Mouse (Mus musculus) forebrain, embryonic 13.5 days (tissue): ENCODE data around the gene Tmem160. TPM values are rescaled to one million over a fixed set of nuclear protein-coding genes. Genes with fewer than 3 reads are reported as not detected.

Source experiments
- ATAC-seq: fragments of 200-750 bp; cut with Nextera tagmentation; 2 replicates; pipeline ENCODE4 v1.8.0; 2017
- H3K27ac ChIP-seq: fragments of 300-500 bp; sonication (generic); 2 replicates; pipeline ENCODE4 v1.5.1; 2015; ENCODE audit warnings: inconsistent platforms, mild to moderate bottlenecking, moderate library complexity
- H3K27me3 ChIP-seq: fragments of 300-500 bp; sonication (generic); 2 replicates; pipeline ENCODE4 v1.6.1; 2015; ENCODE audit warnings: mild to moderate bottlenecking, inconsistent platforms
- H3K36me3 ChIP-seq: fragments of 300-500 bp; sonication (generic); 2 replicates; pipeline ENCODE4 v1.6.1; 2015; ENCODE audit warnings: mild to moderate bottlenecking, inconsistent platforms; ENCODE audit not compliant: poor library complexity, severe bottlenecking
- H3K4me1 ChIP-seq: fragments of 300-500 bp; sonication (generic); 2 replicates; pipeline ENCODE4 v1.6.1; 2015; ENCODE audit warnings: inconsistent platforms
- H3K4me2 ChIP-seq: fragments of 300-500 bp; sonication (generic); 2 replicates; pipeline ENCODE4 v1.6.1; 2015; ENCODE audit warnings: inconsistent platforms, mild to moderate bottlenecking, moderate library complexity
- H3K4me3 ChIP-seq: fragments of 300-500 bp; sonication (generic); 2 replicates; pipeline ENCODE4 v1.5.1; 2015; ENCODE audit warnings: mild to moderate bottlenecking, inconsistent platforms
- H3K9ac ChIP-seq: fragments of 300-500 bp; sonication (generic); 2 replicates; pipeline ENCODE4 v1.6.1; 2015; ENCODE audit warnings: mild to moderate bottlenecking, inconsistent platforms
- H3K9me3 ChIP-seq: fragments of 300-500 bp; sonication (generic); replicated peaks from 2 replicates; pipeline ENCODE4 v1.6.1; 2016; ENCODE audit warnings: inconsistent platforms
- WGBS: fragments of 180-500 bp; shearing (Covaris S2); methylation state at CpG from one replicate; pipeline ENCODE4 v1.1.7; 2015; 5-methylcytosine and 5-hydroxymethylcytosine counted together
- polyA plus RNA-seq: library from polyadenylated mRNA; unstranded; fragments of >200 nt; fragmentation: Nextera tagmentation; extraction: Ambion mirVana; gene quantifications from 2 replicates; pipeline ENCODE4 v1.2.1, GENCODE M21; 2015

Gene Tmem160
- polyA plus RNA-seq, 1 experiment from 2014 or later: 56.4 TPM

GRCm38 (mm10) chr7:16472116-16472709 lies 19.6 kb downstream of the Tmem160 start:
- WGBS: 1% methylated on average over 17 of the region's 17 CpGs
- H3K27me3 ChIP-seq: peaks cover 88% of the 10 kb centered on the region
- H3K4me2 ChIP-seq: peak overlapping the region; percentile 40
- H3K4me1 ChIP-seq: peaks cover 43% of the 10 kb centered on the region
- no peaks in the 10 kb centered on the region for H3K9me3 ChIP-seq
- ATAC-seq: peak; percentile 65
- no peaks in the 10 kb centered on the region for H3K36me3 ChIP-seq
- no peak overlapping the region for H3K9ac ChIP-seq
- H3K4me3 ChIP-seq: 0 out of 2 replicates have a peak overlapping the region, but pooled peaks have one; percentile 6
- H3K27ac ChIP-seq: no peak overlapping the region; the same call in 1 of the 2 replicates

- Histone ChIP-seq H3K4me1 (peaks cover 28% of the 10 kb centered on the region), H3K27me3 (peaks cover 85% of the 10 kb centered on the region), H3K9ac (no peak overlapping the region), H3K27ac (no peak overlapping the region), H3K9me3 (no peaks in the 10 kb centered on the region), H3K36me3 (no peaks in the 10 kb centered on the region), H3K4me3 (no peak overlapping the region), H3K4me2 (no peak overlapping the region; the same call in 1 of the 2 replicates)
- 54% methylated on average over 8 of the region's 8 CpGs for WGBS
- no peak for ATAC-seq
These were observed 21.3 kb downstream of the Tmem160 start for GRCm38 (mm10) chr7:16473847-16474246.

GRCm38 (mm10) chr7:16474445-16474844 lies 21.9 kb downstream of the Tmem160 start:
- H3K27ac ChIP-seq: no peak overlapping the region
- H3K27me3 ChIP-seq: peaks cover 79% of the 10 kb centered on the region
- no peak overlapping the region for H3K9ac ChIP-seq
- H3K4me3 ChIP-seq: 0 out of 2 replicates have a peak overlapping the region, but pooled peaks have one; percentile 14
- H3K4me1 ChIP-seq: peaks cover 28% of the 10 kb centered on the region
- 5% methylated on average over 33 of the region's 33 CpGs for WGBS
- ATAC-seq: no peak
- peak overlapping the region; percentile 38; the same call in 1 of the 2 replicates for H3K4me2 ChIP-seq
- H3K9me3 ChIP-seq: no peaks in the 10 kb centered on the region
- no peaks in the 10 kb centered on the region for H3K36me3 ChIP-seq

- peak overlapping the region; percentile 35 for H3K4me3 ChIP-seq
- H3K9ac ChIP-seq: no peak overlapping the region; the same call in 1 of the 2 replicates
- 7% methylated on average over 23 of the region's 23 CpGs for WGBS
- no peak for ATAC-seq
- H3K4me2 ChIP-seq: peak overlapping the region; percentile 58
- H3K27ac ChIP-seq: no peak overlapping the region
- no peaks in the 10 kb centered on the region for H3K9me3 ChIP-seq
- peaks cover 28% of the 10 kb centered on the region for H3K4me1 ChIP-seq
- H3K36me3 ChIP-seq: no peaks in the 10 kb centered on the region
- H3K27me3 ChIP-seq: peaks cover 75% of the 10 kb centered on the region
These were observed 22.7 kb downstream of the Tmem160 start for GRCm38 (mm10) chr7:16475321-16475720.

- ATAC-seq: no peak
- Histone ChIP-seq H3K4me1 (peaks cover 28% of the 10 kb centered on the region), H3K4me3 (peak overlapping the region; percentile 35), H3K27me3 (peaks cover 72% of the 10 kb centered on the region), H3K4me2 (peak overlapping the region; percentile 58), H3K9me3 (no peaks in the 10 kb centered on the region), H3K9ac (peak overlapping the region; percentile 43; the same call in 1 of the 2 replicates), H3K36me3 (no peaks in the 10 kb centered on the region), H3K27ac (no peak overlapping the region)
- WGBS: 1% methylated on average over 59 of the region's 59 CpGs
These were observed 23.4 kb downstream of the Tmem160 start for GRCm38 (mm10) chr7:16475764-16476599.

GRCm38 (mm10) chr7:16476600-16476989 lies 24.0 kb downstream of the Tmem160 start:
- H3K4me2 ChIP-seq: peak overlapping the region; percentile 58
- no peaks in the 10 kb centered on the region for H3K9me3 ChIP-seq
- 1% methylated on average over 33 of the region's 34 CpGs for WGBS
- H3K36me3 ChIP-seq: no peaks in the 10 kb centered on the region
- H3K4me1 ChIP-seq: peaks cover 28% of the 10 kb centered on the region
- H3K9ac ChIP-seq: 0 out of 2 replicates have a peak overlapping the region, but pooled peaks have one; percentile 43
- peaks cover 66% of the 10 kb centered on the region for H3K27me3 ChIP-seq
- H3K4me3 ChIP-seq: peak overlapping the region; percentile 35
- ATAC-seq: no peak
- no peak overlapping the region for H3K27ac ChIP-seq

GRCm38 (mm10) chr7:16477628-16478027 lies 25.0 kb downstream of the Tmem160 start, which contains the start of gene Npas1:
Gene Npas1 (minus strand): TSS chr7:16477728.
- Histone ChIP-seq H3K4me2 (peak within 1 kb of the TSS; percentile 58), H3K4me1 (peaks cover 21% of the 10 kb centered on the region), H3K4me3 (peak within 1 kb of the TSS; percentile 35), H3K27me3 (peaks cover 61% of the 10 kb centered on the region), H3K9me3 (no peaks in the 10 kb centered on the region), H3K36me3 (no peaks in the 10 kb centered on the region), H3K27ac (no peak within 1 kb of the TSS), H3K9ac (0 out of 2 replicates have a peak within 1 kb of the TSS, but pooled peaks have one; percentile 43)
- 92% methylated on average over 8 of the region's 8 CpGs for WGBS
- no peak for ATAC-seq

- H3K4me3 ChIP-seq: no peak overlapping the region
- H3K27ac ChIP-seq: no peak overlapping the region
- no peak overlapping the region for H3K4me2 ChIP-seq
- H3K9ac ChIP-seq: no peak overlapping the region
- no peaks in the 10 kb centered on the region for H3K9me3 ChIP-seq
- no peaks in the 10 kb centered on the region for H3K4me1 ChIP-seq
- no peak for ATAC-seq
- H3K27me3 ChIP-seq: 0 out of 2 replicates have a peak, but pooled peaks cover 4% of the 10 kb centered on the region
- 0 out of 2 replicates have a peak, but pooled peaks cover 2% of the 10 kb centered on the region for H3K36me3 ChIP-seq
These were observed 36.2 kb downstream of the Tmem160 start for GRCm38 (mm10) chr7:16488816-16489215.

DNA sequence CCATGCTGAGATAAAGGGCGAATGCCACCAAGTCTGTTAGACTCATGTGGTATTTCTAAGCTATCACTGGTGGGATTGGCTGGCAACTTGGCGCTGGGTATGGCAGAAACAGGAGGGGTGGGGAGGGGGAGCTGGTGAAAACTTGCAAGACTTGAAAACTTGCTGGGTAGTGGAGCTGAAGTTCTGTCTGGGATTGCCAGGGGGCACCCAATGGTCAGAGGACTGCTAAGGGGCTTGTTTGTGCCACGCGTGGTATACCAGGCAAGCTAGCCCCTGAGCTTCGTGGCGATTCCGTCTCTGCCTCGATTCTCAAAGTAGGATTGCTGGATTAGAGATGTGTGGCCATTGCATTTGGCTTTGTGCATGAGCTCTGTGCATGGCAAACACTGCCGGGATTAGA lies 37.4 kb downstream of the Tmem160 start:
- no peaks in the 10 kb centered on the region for H3K9me3 ChIP-seq
- 0 out of 2 replicates have a peak, but pooled peaks cover under 1% of the 10 kb centered on the region for H3K27me3 ChIP-seq
- no peak overlapping the region for H3K4me3 ChIP-seq
- 92% methylated on average over 9 of the region's 9 CpGs for WGBS
- peaks cover 6% of the 10 kb centered on the region; the same call in 1 of the 2 replicates for H3K36me3 ChIP-seq
- ATAC-seq: no peak
- H3K4me2 ChIP-seq: no peak overlapping the region
- H3K27ac ChIP-seq: no peak overlapping the region
- H3K4me1 ChIP-seq: no peaks in the 10 kb centered on the region
- H3K9ac ChIP-seq: no peak overlapping the region

- Histone ChIP-seq H3K4me1 (no peaks in the 10 kb centered on the region), H3K4me2 (no peak overlapping the region), H3K27me3 (no peaks in the 10 kb centered on the region), H3K4me3 (no peak overlapping the region), H3K36me3 (peaks cover 24% of the 10 kb centered on the region), H3K27ac (no peak overlapping the region), H3K9me3 (no peaks in the 10 kb centered on the region), H3K9ac (no peak overlapping the region)
- WGBS: 33% methylated on average over 3 of the region's 3 CpGs
- peak; percentile 67 for ATAC-seq
These were observed 39.2 kb downstream of the Tmem160 start for GRCm38 (mm10) chr7:16491759-16492158.

DNA sequence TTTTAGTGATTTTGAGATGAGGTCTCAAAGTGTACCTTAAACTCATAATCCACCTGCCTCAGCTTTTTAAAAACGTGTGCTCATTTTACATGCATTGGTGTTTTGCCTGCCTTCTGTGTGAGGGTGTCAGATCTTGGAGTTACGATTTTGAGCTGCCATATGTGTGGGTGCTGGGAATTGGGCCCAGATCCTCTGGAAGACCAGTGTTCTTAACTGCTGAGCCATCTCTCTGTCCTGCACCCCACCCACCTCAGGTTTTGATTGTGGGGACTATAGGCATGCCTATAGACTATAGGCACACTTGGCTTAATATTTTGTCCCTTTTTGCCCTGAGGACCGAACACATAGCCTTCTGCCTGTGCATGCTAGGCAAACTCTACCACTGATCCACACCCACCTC lies 39.6 kb downstream of the Tmem160 start:
- H3K27ac ChIP-seq: no peak overlapping the region
- H3K9ac ChIP-seq: no peak overlapping the region
- WGBS: 65% methylated on average over 3 of the region's 3 CpGs
- no peaks in the 10 kb centered on the region for H3K27me3 ChIP-seq
- no peaks in the 10 kb centered on the region for H3K4me1 ChIP-seq
- no peak for ATAC-seq
- H3K4me3 ChIP-seq: no peak overlapping the region
- no peak overlapping the region for H3K4me2 ChIP-seq
- no peaks in the 10 kb centered on the region for H3K9me3 ChIP-seq
- peaks cover 28% of the 10 kb centered on the region for H3K36me3 ChIP-seq

GRCm38 (mm10) chr7:16493361-16493760 lies 40.8 kb downstream of the Tmem160 start:
- no peak overlapping the region for H3K4me2 ChIP-seq
- ATAC-seq: 0 out of 2 replicates have a peak, but pooled peaks have one; percentile 56
- no peak overlapping the region for H3K9ac ChIP-seq
- H3K4me3 ChIP-seq: no peak overlapping the region
- no peaks in the 10 kb centered on the region for H3K27me3 ChIP-seq
- H3K4me1 ChIP-seq: no peaks in the 10 kb centered on the region
- H3K9me3 ChIP-seq: no peaks in the 10 kb centered on the region
- H3K36me3 ChIP-seq: peaks cover 40% of the 10 kb centered on the region
- WGBS: 32% methylated on average over 2 of the region's 2 CpGs
- H3K27ac ChIP-seq: no peak overlapping the region
